Mouse (Mus musculus) bone marrow macrophage, adult 2 months (primary cell): Measurements from ENCODE around the gene Ttc21a. TPM values are rescaled to one million over a fixed set of nuclear protein-coding genes. Genes with fewer than 3 reads are reported as not detected.
"Not testable (repeated sequence)": the region's sequence is repeated elsewhere in the genome, so short reads cannot be mapped to it uniquely, and the experiment has no call there.

ENCODE experiments used
- H3K27ac ChIP-seq: 2 replicates; pipeline ENCODE4 v1.5.1; 2012; ENCODE audit warnings: low read depth, low read length; ENCODE audit not compliant: insufficient read depth
- H3K4me1 ChIP-seq: 2 replicates; pipeline ENCODE4 v1.6.1; 2012; ENCODE audit warnings: low read length; ENCODE audit not compliant: control insufficient read depth, insufficient read depth
- H3K4me3 ChIP-seq: 2 replicates; pipeline ENCODE4 v1.5.1; 2012; ENCODE audit warnings: mild to moderate bottlenecking, low read length, moderate library complexity; ENCODE audit not compliant: insufficient read depth
- CTCF ChIP-seq: IDR thresholded peaks from 2 replicates; pipeline ENCODE4 v1.5.1; 2012; ENCODE audit warnings: low read depth, mild to moderate bottlenecking, low read length, moderate library complexity
- POLR2A ChIP-seq: IDR thresholded peaks from 2 replicates; pipeline ENCODE4 v1.6.1; 2012; ENCODE audit warnings: mild to moderate bottlenecking, low read depth, low read length, borderline replicate concordance
- polyA plus RNA-seq: library from polyadenylated mRNA; stranded (reverse); fragments of >200 nt; gene quantifications from 2 replicates; pipeline ENCODE4 v1.2.4, GENCODE M21; 2012; ENCODE audit not compliant: missing spikeins, insufficient read depth, insufficient read length

The Ttc21a gene
- polyA plus RNA-seq, 1 experiment = 0.27 TPM

DNA sequence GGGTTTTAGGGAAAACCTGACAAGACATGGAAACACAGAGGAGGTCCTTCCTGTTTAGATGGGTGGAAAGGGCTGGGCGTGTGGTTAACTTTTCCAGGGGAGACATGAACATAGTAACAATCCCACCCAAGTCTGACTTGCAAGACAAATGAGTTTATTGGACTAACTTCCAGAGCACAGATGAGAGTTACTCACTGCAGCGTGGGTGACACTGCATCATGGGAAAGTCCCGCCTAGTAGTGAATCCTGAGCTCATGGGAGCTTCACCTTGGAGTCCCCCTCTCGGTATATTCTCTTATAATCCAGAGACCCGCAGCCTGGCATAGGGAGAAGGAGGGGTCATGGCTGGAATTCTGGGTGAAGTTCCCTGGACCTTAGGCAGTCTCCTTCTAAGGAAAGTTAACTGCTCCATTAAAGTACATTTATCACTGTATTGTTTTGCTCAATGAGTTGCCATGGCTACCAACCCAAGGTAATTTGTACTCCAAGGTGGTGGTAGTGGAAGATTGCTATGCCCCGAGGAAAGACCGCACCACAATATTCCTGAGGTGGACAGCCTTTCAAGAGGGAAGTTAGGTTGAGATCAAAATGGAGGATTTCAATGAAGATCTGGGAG lies 71.9 kb downstream of the Ttc21a start:
- H3K27ac ChIP-seq = no peak overlapping the region
- H3K4me3 ChIP-seq = no peak overlapping the region
- peaks cover 23% of the 10 kb centered on the region for H3K4me1 ChIP-seq
- TF ChIP-seq CTCF (no peak), POLR2A (no peak)

DNA sequence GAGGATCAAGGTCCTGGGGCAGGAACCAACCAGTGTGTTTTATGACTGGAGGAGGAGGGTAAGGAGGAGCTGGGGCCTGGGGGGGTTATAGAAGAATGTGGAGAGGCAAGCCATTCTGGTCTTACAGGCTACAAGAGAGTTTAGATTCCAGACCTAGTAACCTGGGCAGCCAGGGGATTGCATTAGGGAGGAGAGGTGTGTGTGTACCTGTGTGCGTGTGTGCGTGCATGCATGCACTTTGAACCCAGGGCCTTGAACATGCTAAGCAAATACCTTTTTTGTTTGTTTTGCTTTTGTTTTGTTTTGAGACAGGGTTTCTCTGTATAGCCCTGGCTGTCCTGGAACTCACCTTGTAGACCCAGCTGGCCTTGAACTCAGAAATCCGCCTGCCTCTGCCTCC lies 72.5 kb downstream of the Ttc21a start:
- Histone ChIP-seq H3K4me1 (peaks cover 23% of the 10 kb centered on the region), H3K4me3 (no peak overlapping the region), H3K27ac (no peak overlapping the region)
- TF ChIP-seq CTCF = no peak
- TF ChIP-seq POLR2A = no peak

DNA sequence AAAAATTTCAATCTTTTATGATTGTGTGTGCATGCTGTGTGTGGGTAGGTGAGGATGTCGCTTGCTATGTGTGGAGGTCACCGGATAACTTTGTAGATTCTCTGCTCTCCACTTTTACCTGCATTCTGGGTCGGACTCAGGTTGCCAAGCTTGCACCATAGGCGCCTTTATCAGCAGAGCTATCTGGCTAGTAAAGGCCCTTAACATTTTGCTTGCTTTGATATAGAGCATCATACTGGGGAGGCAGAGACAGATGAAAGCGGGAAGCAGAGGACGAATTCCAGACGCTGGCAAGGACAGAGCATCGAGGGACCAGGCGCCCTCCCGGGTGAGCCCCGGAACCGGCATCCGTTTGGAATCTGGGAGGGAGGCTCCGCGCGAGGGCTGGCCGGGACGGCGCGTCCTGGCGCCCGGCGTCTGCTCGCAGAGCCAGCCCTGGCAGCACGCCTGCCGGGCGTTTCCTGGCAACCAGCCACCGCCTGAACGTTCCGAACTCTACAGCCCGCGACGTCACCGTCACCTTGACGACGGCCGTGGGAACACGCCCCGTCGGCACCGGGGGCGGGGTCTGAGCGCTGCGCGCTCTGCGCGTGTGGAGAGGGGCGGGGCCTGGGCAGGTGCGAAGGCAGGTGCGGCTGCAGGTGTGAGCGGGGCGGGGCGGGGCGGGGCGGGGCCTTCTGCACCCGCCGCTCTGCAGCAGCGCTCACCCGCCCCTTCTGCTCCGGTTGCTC lies 73.5 kb downstream of the Ttc21a start:
- Histone ChIP-seq H3K27ac (no peak overlapping the region), H3K4me3 (peak overlapping the region; percentile 39), H3K4me1 (peaks cover 23% of the 10 kb centered on the region)
- TF ChIP-seq CTCF (no peak), POLR2A (no peak)

DNA sequence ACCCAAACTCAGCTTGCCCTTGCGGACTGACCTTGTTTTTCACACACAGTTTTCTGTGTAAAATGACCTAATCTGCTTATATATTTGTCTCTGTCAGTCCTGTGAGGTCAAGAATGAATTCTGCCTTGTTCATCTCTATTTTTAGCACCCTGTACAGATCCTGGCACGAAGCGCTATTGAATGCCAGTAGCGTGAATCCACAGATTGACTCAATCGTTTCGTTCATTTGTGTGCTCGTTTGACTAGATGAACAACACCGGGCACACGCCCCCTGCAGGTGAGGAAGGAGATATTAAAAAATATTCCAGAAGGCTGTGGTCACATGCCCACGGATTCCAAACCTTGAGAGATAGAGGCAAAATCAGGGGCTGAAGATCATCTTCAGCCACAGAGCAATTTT lies 74.1 kb downstream of the Ttc21a start:
- no peak for TF ChIP-seq CTCF
- TF ChIP-seq POLR2A = no peak
- peaks cover 23% of the 10 kb centered on the region for H3K4me1 ChIP-seq
- H3K4me3 ChIP-seq = peak overlapping the region; percentile 39
- no peak overlapping the region for H3K27ac ChIP-seq

DNA sequence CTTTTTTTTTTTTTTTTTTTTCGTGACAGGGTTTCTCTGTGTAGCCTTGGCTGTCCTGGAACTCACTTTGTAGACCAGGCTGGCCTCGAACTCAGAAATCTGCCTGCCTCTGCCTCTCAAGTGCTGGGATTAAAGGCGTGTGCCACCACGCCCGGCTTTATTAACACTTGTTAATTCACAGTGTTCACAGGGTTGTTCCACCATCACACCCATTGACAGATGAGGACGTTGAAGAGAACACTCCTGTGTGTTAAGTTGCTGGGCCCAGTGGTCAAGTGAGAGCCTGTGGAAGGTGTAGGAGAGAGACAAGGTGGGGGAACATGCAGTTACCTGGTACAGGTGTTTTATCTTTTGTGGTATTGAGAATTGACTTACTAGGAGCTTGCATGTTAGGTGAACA lies 74.8 kb downstream of the Ttc21a start:
- not testable (repeated sequence) for H3K27ac ChIP-seq, H3K4me3 ChIP-seq
- H3K4me1 ChIP-seq = peaks cover 23% of the 10 kb centered on the region

DNA sequence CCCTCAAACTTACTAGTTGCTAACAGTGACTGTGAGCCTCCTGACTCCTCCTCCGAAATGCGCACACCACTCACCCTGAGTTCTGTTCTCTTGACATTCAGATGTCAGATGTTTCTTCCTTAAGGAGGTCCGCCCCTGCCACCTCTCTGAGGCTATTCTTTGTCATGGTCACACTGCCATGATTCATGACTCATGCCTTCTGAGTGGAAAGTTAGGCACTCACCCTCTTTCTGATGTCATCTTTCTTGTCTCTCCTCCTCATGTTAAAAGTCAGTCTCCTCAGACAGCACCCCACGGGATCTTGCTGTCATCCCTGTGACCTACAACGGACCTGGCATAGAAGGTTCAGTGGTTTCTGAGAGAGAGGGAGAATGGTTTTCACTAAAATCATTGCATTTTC lies 75.4 kb downstream of the Ttc21a start:
- Histone ChIP-seq H3K27ac (peak overlapping the region; percentile 12; the same call in 1 of the 2 replicates), H3K4me3 (no peak overlapping the region), H3K4me1 (peaks cover 23% of the 10 kb centered on the region)
- TF ChIP-seq POLR2A (no peak), CTCF (no peak)

DNA sequence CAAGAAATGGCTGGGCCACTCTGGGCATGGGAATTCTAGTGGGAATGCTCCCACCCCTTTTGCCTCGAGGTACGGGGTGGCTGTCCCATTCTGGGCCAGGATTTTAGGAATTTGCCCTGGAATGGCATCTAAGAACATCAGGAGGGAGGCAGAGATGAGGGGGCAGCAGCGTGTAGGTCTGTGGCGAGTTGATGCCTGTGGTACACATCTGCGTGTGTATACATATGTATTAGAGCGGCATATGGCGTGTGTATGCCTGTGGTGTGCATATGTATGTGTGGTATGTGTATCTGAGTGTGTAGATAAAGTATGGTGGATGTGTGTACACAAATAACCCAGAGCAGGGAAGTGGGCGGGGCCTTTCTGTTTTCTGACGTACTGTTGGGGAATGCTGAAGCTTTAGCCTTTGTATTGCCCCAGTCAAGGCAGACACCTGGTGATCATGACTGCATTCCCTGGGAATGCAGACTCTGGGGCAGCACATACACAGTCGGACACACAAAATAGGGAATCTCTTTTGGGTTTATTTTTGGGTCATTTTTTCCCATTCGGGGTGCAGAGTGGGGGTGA lies 75.9 kb downstream of the Ttc21a start:
- Histone ChIP-seq H3K4me3 (no peak overlapping the region), H3K4me1 (peaks cover 23% of the 10 kb centered on the region), H3K27ac (peak overlapping the region; percentile 12; the same call in 1 of the 2 replicates)
- no peak for TF ChIP-seq CTCF
- no peak for TF ChIP-seq POLR2A

DNA sequence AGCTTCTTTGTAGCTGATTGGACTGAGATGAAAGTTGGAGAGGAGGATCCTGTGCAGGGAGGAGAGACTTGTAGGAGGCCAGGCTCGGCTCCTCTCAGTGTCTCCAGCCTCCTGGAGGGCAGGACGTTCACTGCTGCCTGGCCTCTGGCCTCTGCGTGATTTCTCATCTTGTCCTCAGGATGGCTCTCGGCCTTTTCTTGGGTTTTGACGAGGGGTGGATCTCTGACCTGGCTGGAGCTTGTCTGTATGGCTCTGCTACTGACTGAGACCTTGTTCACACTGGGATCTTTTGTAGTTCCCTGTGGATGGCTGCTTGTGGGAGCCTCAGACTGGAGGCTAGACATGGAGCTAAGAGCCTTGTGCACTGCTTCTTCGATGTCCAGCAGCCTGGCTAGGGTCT lies 77.4 kb downstream of the Ttc21a start:
- Histone ChIP-seq H3K4me3 (no peak overlapping the region), H3K4me1 (peaks cover 23% of the 10 kb centered on the region), H3K27ac (no peak overlapping the region)
- TF ChIP-seq CTCF (no peak), POLR2A (no peak)

DNA sequence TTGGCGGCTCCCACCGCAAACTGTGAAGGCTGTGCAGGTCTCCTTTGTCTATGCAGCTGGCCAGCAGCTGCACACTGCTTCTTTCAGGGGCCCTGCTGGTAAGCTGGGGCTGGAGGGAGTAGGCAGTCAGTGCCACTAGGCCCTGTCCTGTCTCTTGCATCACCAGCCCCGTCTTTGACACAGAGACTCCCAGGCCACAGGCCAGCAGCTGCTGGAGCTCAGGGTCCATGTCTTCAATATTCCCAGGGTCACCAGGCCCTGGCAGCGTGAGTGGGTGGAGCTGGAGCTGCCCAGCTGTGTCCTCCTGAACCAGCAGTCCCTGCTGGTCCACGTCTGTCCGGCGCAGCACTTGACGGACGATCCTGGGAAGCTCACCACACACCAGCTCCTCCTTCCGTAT lies 79.5 kb downstream of the Ttc21a start:
- no peak overlapping the region for H3K27ac ChIP-seq
- no peak overlapping the region for H3K4me3 ChIP-seq
- peaks cover 19% of the 10 kb centered on the region for H3K4me1 ChIP-seq
- TF ChIP-seq POLR2A = no peak
- no peak for TF ChIP-seq CTCF

Other genes starting within 250 kb of the Ttc21a start
- gene Scn10a, start 218.3 kb upstream of the Ttc21a start, polyA plus RNA-seq = not detected in 2 replicates
- not detected in 2 replicates for gene Scn11a, start 112.2 kb upstream of the Ttc21a start, polyA plus RNA-seq
- gene Wdr48, start 42.7 kb upstream of the Ttc21a start, polyA plus RNA-seq = 49.1 and 55.0 TPM in 2 replicates
- 8.9 and 9.0 TPM in 2 replicates for gene Gorasp1, start within 50 bp of the Ttc21a start, polyA plus RNA-seq
- gene Csrnp1, start 47.1 kb downstream of the Ttc21a start, polyA plus RNA-seq = 3.0 and 4.1 TPM in 2 replicates
- not detected in 2 replicates for gene Xirp1, start 86.0 kb downstream of the Ttc21a start, polyA plus RNA-seq
- gene Cx3cr1, start 132.3 kb downstream of the Ttc21a start, polyA plus RNA-seq = 59.9 and 65.4 TPM in 2 replicates
- gene Ccr8, start 154.5 kb downstream of the Ttc21a start, polyA plus RNA-seq = not detected in 2 replicates
- gene Slc25a38, start 172.8 kb downstream of the Ttc21a start, polyA plus RNA-seq = 18.5 and 18.7 TPM in 2 replicates
- gene Rpsa, start 190.1 kb downstream of the Ttc21a start, polyA plus RNA-seq = 1,167 and 1,228 TPM in 2 replicates
- gene Mobp, start 212.1 kb downstream of the Ttc21a start, polyA plus RNA-seq = not detected in 2 replicates